Mouse (Mus musculus) adrenal gland, adult 18-20 months (tissue): ENCODE results near the gene Lmx1b. TPM values are rescaled to one million over a fixed set of nuclear protein-coding genes. Genes with fewer than 3 reads are reported as not detected.

Experiments used
- DNase-seq, 2 experiments: peaks; one replicate each; pipeline ENCODE4 v3.0.0; 2021 to 2022; ENCODE audit warnings: low spot score in 2 of 2
- total RNA-seq, 2 experiments: library from RNA; stranded (reverse); gene quantifications; 1 replicate in 1 of 2; 2 replicates in 1 of 2; pipeline ENCODE4 v1.2.3; 2021

The Lmx1b gene
- total RNA-seq, 2 experiments from 2014 or later: not detected

GRCm38 (mm10) chr2:33583317-33583716 lies 57.0 kb downstream of the Lmx1b start:
- no peak for DNase-seq

- no peak for DNase-seq
These were observed 57.8 kb downstream of the Lmx1b start for GRCm38 (mm10) chr2:33582457-33583060.

GRCm38 (mm10) chr2:33581866-33582265 lies 58.4 kb downstream of the Lmx1b start:
- no peak for DNase-seq

GRCm38 (mm10) chr2:33581449-33581777 lies 58.9 kb downstream of the Lmx1b start:
- no peak for DNase-seq

GRCm38 (mm10) chr2:33580697-33581448 lies 59.4 kb downstream of the Lmx1b start:
- DNase-seq: no peak

GRCm38 (mm10) chr2:33575406-33575805 lies 64.9 kb downstream of the Lmx1b start:
- DNase-seq: no peak

- DNase-seq: no peak
These were observed 67.2 kb downstream of the Lmx1b start for GRCm38 (mm10) chr2:33573075-33573474.

GRCm38 (mm10) chr2:33571219-33571824 lies 69.0 kb downstream of the Lmx1b start:
- no peak for DNase-seq

GRCm38 (mm10) chr2:33569698-33570097 lies 70.6 kb downstream of the Lmx1b start:
- DNase-seq: no peak

- DNase-seq: no peak
These were observed 71.1 kb downstream of the Lmx1b start for GRCm38 (mm10) chr2:33569240-33569639.

- DNase-seq: no peak
These were observed 74.4 kb downstream of the Lmx1b start for GRCm38 (mm10) chr2:33565886-33566285.

- DNase-seq: no peak
These were observed 75.6 kb downstream of the Lmx1b start for GRCm38 (mm10) chr2:33564748-33565147.

GRCm38 (mm10) chr2:33559752-33560151 lies 80.6 kb downstream of the Lmx1b start:
- DNase-seq: peak; percentile 40 to 46

GRCm38 (mm10) chr2:33559334-33559733 lies 81.0 kb downstream of the Lmx1b start:
- no peak for DNase-seq

- peak; percentile 70 to 71 for DNase-seq
These were observed 82.1 kb downstream of the Lmx1b start for GRCm38 (mm10) chr2:33558233-33558632.

- DNase-seq: no peak
These were observed 84.7 kb downstream of the Lmx1b start for GRCm38 (mm10) chr2:33555573-33555972.

GRCm38 (mm10) chr2:33552672-33553071 lies 87.6 kb downstream of the Lmx1b start:
- peak in 1 of 2 experiments; percentile 10 for DNase-seq

GRCm38 (mm10) chr2:33547595-33547994 lies 92.7 kb downstream of the Lmx1b start:
- no peak for DNase-seq

GRCm38 (mm10) chr2:33546879-33547278 lies 93.4 kb downstream of the Lmx1b start:
- DNase-seq: no peak

GRCm38 (mm10) chr2:33546051-33546450 lies 94.3 kb downstream of the Lmx1b start:
- no peak for DNase-seq

- DNase-seq: no peak
These were observed 95.3 kb downstream of the Lmx1b start for GRCm38 (mm10) chr2:33544781-33545566.
